Mouse (Mus musculus): Measurements from ENCODE around the gene Bmyc.
"Not testable (repeated sequence)": the region's sequence is repeated elsewhere in the genome, so short reads cannot be mapped to it uniquely, and the experiment has no call there.

The Bmyc gene

GRCm38 (mm10) chr2:25706643-25707481, at the start of gene Bmyc:
Bmyc (plus strand) TSS chr2:25706739.
- peak; percentile 91 for DNase-seq (ENCODE audit: low read depth, low spot score)

GRCm38 (mm10) chr2:25657246-25657645, 49.3 kb upstream of the Bmyc start:
- DNase-seq (ENCODE audit: low read depth, low spot score) = no peak

GRCm38 (mm10) chr2:25657652-25658051, 48.9 kb upstream of the Bmyc start, which contains the start of gene Lcn5:
Lcn5 (plus strand) TSS chr2:25657952.
- no peak for DNase-seq (ENCODE audit: low read depth, low spot score)

GRCm38 (mm10) chr2:25660279-25660678, 46.3 kb upstream of the Bmyc start:
- DNase-seq (ENCODE audit: low read depth, low spot score) = no peak

- no peak for DNase-seq (ENCODE audit: low read depth, low spot score)
Measured at GRCm38 (mm10) chr2:25661245-25661970, 45.1 kb upstream of the Bmyc start.

- DNase-seq (ENCODE audit: low read depth, low spot score) = peak; percentile 37
Measured at GRCm38 (mm10) chr2:25663511-25663910, 43.0 kb upstream of the Bmyc start.

- DNase-seq (ENCODE audit: low read depth, low spot score) = no peak
Measured at GRCm38 (mm10) chr2:25664125-25664524, 42.4 kb upstream of the Bmyc start.

- no peak for DNase-seq (ENCODE audit: low read depth, low spot score)
Measured at GRCm38 (mm10) chr2:25666516-25666915, 40.0 kb upstream of the Bmyc start.

GRCm38 (mm10) chr2:25676486-25676885, 30.1 kb upstream of the Bmyc start, which contains the start of gene Lcn6:
Lcn6 (plus strand) TSS chr2:25676786.
- no peak for DNase-seq (ENCODE audit: low read depth, low spot score)

- DNase-seq (ENCODE audit: low read depth, low spot score) = no peak
Measured at GRCm38 (mm10) chr2:25679559-25679958, 27.0 kb upstream of the Bmyc start.

GRCm38 (mm10) chr2:25682426-25682825, 24.1 kb upstream of the Bmyc start, which contains the start of gene Lcn10:
Lcn10 (plus strand) TSS chr2:25682726.
- DNase-seq (ENCODE audit: low read depth, low spot score) = no peak

GRCm38 (mm10) chr2:25686941-25687340, 19.6 kb upstream of the Bmyc start:
- peak; percentile 38 for DNase-seq (ENCODE audit: low read depth, low spot score)

- DNase-seq (ENCODE audit: low read depth, low spot score) = peak; percentile 90
Measured at GRCm38 (mm10) chr2:25694605-25695004, 11.9 kb upstream of the Bmyc start.

- DNase-seq (ENCODE audit: low read depth, low spot score) = no peak
Measured at GRCm38 (mm10) chr2:25696951-25697350, 9.6 kb upstream of the Bmyc start.

- DNase-seq (ENCODE audit: low read depth, low spot score) = no peak
Measured at GRCm38 (mm10) chr2:25698696-25699095, 7.8 kb upstream of the Bmyc start.

- DNase-seq (ENCODE audit: low read depth, low spot score) = not testable (repeated sequence)
Measured at GRCm38 (mm10) chr2:25699743-25700142, 6.8 kb upstream of the Bmyc start, which contains the start of gene Obp2a. Obp2a (plus strand) TSS chr2:25700043.

GRCm38 (mm10) chr2:25701001-25701400, 5.5 kb upstream of the Bmyc start:
- no peak for DNase-seq (ENCODE audit: low read depth, low spot score)

- no peak for DNase-seq (ENCODE audit: low read depth, low spot score)
Measured at GRCm38 (mm10) chr2:25703706-25704105, 2.8 kb upstream of the Bmyc start.

GRCm38 (mm10) chr2:25708121-25708520, 1.6 kb downstream of the Bmyc start:
- peak; percentile 59 for DNase-seq (ENCODE audit: low read depth, low spot score)

GRCm38 (mm10) chr2:25709056-25709455, 2.5 kb downstream of the Bmyc start:
- DNase-seq (ENCODE audit: low read depth, low spot score) = not testable (repeated sequence)

GRCm38 (mm10) chr2:25709791-25710190, 3.3 kb downstream of the Bmyc start:
- not testable (repeated sequence) for DNase-seq (ENCODE audit: low read depth, low spot score)

GRCm38 (mm10) chr2:25711641-25712040, 5.1 kb downstream of the Bmyc start:
- not testable (repeated sequence) for DNase-seq (ENCODE audit: low read depth, low spot score)
